Mouse (Mus musculus) thymus, adult 2 months (tissue): ENCODE results near the gene Chn2.

ENCODE experiments used
- CTCF ChIP-seq: fragments of 200-500 bp; IDR thresholded peaks from 2 replicates; pipeline ENCODE4 v1.5.1; 2012; ENCODE audit warnings: mild to moderate bottlenecking, control low read depth, low read length, moderate library complexity, borderline replicate concordance; ENCODE audit not compliant: control insufficient read depth, poor library complexity, insufficient read depth; ENCODE audit errors: extremely low read depth
- POLR2A ChIP-seq: fragments of 200-500 bp; IDR thresholded peaks from 2 replicates; pipeline ENCODE4 v1.6.1; 2012; ENCODE audit warnings: mild to moderate bottlenecking, low read length, control low read depth, moderate library complexity; ENCODE audit not compliant: control insufficient read depth, poor library complexity, insufficient read depth; ENCODE audit errors: extremely low read depth

DNA sequence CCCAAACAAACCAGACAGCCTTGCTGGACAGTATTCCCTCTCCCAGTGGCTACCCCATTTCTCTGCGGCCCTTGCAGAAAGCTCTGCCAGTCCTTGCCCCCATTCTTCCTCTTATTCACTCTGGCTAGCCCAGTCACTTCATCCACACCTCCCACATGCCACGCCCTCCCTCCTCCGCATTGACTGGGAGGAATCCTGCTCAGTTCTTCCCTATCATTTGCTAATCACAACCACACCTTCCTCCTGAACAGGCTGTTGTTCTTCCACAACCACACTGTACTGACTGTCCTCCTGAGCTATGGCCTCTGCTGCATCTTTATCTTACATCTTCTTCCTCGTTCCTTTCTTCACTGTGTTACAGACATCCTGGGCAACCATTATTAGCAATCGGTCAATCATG, 86.2 kb downstream of the Chn2 start:
- TF ChIP-seq CTCF (no peak), POLR2A (no peak)
